Mouse (Mus musculus): ENCODE results near the gene Mfsd4a.

The Mfsd4a gene

DNA sequence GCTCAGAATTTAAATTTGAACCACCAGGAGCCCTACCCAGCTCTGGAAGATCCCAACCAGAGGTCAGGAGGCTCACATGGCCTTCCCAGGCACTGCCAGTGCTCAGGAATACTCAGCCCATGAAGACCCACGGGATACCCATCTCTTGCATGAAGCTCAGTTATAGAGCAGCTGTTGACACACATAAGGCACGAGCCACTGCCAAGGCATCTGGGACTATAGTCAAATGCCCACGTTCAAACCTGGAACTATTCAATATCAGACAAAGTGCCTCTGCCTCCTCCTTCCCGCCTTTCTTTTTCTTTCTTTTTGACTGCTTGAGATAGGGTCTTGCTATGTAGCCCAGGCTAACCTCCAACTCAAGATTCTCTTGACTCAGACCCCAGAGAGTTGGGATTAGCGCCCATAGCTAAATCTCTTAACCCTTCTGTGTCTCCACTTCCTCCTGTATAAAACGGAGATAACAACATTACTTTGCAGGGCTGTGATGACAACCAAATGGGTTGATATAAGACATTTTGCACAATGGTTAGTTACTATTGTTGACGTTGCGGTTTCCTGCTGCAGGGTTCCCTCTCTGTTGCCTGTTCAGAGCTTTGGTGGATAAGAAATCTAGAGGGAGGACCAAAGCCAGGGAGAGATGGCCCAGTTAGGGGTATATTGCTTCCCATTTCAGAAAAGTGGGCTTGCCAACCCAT lies 2.2 kb downstream of the Mfsd4a start:
- DNase-seq (ENCODE audit: low spot score) = no peak

DNA sequence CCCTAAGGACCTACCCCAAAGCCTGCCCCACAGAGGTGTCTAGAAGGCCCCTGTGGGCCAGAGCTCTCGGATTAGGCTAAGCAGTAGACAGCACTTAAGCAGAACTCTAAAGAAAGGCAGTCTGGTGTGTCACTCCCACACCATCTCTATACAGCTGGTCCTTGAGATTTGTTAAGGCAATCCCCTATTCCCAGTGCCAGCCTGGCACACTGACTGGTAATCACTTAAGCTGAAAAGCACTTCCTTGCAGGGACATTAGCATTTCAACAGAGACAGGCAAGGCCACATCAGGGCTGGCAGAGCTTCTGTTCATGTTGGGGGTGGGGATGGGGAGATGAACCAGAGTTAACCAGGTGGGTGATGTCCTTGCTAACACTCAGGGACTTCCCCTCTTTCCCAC lies 2.9 kb downstream of the Mfsd4a start:
- DNase-seq (ENCODE audit: low spot score) = no peak

DNA sequence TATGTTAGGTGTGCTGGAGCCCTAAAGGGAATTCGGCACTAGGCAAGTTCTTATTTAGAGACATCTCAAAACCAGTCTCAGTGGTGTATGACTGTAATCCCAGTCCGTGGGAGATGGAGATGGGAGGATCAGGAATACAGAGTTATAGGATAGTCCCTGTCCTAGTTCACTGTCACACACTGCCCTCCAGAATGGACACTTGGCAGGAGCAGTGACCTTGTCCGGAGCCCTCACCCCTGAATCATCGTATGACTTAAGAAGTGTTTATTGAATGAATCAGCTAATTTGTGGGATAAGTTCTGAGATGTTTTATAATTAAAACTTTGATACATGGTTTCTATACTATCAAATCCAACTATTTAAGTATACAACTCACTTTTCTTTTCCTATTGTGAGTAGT lies 4.8 kb downstream of the Mfsd4a start:
- no peak for DNase-seq (ENCODE audit: low spot score)

DNA sequence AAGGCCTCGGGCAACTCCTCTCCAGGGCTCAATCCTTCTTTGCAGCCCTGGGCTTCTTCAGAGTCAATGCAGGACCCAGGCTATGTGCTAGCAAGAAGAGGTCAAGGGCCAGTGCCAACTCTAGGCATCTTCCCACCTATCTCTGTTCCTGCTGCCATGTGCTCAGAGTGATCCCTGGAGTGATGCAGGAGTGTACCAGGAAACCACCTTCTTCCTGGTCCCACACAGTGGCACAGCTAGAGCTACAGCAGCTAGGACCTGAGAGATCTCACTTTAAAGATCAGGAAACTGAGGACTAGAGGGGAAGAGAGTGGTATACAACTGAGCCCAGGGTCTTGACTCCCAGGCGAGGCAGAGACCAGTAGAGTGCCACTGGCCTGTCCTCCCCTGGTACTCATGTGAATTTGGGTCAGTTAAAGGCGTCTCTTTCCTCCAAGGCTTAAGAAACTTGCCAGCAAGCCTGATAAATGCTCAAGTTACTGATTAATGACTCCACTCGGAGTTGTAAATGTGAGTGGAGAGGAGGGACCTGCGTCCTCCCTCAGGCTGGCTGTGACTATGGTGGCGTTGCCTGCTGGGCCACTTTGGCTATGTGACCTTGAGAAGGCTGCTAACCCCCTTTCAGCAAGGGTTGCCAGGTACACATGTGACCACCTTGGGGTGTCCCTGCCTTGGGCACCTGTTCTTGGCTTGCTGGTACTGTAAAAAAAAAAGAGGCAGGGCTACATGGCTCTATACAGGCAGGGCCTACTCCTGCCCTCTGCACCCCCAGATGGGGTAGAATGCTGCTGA lies 5.9 kb downstream of the Mfsd4a start:
- DNase-seq (ENCODE audit: low spot score) = no peak

DNA sequence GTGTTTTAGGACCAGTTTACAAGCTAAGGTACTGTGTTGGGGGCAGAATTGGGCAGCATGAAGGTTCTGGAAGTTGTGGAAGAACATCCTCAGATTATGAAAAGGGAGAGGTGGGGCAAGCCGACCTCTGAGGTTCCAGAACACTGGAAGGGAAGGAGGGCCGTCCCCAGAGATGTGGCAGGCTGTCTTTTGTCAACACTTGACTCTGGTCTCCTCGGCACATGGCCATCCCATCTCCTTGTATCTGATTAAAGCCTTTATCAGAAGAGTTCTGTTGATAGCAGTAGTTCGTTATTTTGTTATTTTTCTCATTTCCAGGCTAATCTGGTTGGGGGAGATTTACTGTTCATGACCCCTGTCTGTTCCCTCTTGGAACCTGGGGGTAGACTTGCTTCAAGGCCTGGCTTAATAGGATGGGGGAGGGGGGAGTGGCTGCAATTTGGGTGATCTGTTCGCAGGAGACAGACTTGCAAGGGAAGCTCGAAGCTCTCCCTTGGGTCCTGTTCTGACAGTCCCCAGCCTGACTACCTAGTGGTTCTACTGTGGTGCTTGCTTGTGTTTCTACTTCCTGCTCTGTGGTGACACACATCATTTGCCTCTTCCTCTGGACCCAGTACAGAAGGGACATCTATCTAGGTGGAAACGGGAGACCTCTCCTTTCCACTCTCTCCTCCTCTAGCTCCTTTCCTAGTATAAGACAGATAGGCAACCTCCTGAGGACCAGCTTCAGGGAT lies 7.7 kb downstream of the Mfsd4a start:
- DNase-seq (ENCODE audit: low spot score) = no peak

DNA sequence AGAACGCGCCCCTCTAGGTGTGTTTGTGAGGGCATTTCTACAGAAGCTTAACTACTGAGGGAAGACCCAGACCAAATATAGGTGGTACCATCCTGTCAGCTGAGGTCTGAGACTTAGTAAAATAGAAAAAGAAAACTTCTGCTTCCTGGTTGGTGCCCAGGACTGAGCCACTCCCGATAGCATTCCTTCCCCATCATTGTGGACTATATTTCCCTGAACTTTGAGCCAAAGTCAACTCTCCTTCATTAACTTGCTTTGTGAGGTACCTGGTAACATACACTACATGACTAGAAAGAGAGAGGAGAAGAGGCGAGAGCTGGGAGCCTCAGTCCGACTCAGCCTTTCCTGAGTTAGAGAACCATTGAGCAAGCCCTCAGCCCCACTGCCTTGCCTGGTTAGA lies 9.3 kb downstream of the Mfsd4a start:
- no peak for DNase-seq (ENCODE audit: low spot score)

DNA sequence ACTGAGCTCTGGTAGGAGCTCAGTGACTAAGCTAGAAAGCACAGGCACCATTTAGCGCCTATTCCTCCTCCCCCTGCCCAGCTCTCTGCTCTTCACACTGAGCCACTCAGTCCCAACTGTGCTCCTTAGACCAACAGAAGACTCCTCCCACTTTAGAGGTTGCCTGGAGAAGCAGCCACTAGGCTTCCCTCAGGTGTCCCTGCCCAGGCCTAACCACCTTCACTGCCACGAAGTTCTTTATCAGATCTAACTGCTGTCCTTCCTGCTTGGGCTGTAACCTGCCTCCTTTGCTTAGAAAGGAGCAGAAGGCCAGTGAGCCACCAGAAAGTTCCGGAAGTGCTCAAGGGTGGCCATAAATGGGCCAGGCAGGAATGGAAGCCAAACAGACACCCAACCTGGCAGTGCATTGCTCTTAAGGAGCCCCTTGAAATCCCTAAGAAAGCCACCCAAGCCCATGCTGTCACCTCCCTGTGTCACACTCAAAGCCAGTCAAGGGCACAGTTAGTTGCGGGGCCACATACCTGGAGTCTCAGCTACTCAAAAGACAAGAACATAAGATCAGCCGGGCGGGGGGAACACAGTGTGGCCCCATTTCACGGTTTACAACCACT lies 12.7 kb downstream of the Mfsd4a start:
- DNase-seq (ENCODE audit: low spot score) = no peak

DNA sequence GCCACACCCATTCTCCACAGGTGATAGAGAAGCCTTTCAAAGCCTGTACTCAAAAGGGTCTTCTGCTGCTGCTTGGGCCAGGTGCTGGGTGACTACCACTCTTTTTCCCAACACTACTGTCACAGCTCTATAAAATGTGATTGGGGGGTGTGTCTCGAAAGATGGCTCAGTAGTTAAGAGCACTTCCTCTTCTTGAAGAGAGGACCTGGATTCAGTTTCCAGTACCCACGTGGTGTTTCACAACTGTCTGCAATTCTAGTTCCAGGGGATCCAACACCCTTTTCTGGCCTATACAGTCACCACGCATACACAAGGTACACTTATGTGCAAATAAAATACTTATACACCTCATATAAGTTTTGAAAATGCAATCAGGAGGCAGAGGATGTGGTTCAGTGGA lies 13.5 kb downstream of the Mfsd4a start:
- no peak for DNase-seq (ENCODE audit: low spot score)

DNA sequence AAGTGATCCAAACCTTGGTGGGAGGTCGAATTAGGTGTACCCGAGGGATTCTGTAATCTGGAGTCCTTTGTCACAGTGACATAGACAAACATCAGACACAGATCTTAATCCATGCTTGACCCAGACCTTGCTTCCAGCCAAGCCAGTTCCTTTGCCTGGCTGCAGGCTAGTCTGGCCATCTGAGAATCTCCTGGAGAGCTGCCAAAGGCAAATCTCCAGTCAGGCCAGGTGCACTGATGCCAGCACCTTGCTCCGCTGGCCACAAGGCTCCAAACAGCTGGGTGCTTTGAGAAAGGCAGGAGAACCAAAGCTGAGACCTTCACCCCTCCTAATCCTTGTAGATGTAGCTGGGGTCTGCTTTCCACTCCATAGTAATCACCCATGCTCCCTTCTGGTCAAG lies 16.1 kb downstream of the Mfsd4a start:
- DNase-seq (ENCODE audit: low spot score) = peak; percentile 58

DNA sequence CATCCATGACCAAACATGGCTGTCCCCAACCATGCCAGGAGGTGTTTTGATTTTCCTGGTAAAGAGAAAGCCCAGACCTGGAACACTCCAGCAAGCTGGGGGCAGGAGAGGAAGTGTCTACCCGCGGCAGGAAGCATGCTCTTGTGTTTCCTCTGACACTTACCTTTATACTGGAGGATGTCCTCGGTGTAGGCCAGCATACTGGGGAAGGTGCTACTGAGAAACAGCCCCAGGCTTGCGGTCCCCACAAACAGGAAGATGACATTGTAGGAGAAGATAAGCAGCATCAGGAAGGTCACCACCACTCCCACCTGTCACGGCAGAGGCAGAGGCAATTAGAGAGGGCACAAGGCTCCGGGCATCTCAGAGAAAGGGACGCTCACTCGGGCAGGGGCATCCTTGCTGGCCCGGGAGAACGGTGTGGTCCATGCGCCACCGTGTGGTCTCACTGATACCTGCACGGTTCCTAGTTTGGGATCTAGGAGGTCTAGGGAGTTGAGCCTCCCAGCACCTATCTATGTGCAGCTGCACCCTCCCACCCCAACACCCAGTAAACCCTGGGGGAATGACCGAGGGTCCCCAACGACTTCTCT lies 21.6 kb downstream of the Mfsd4a start:
- DNase-seq (ENCODE audit: low spot score) = peak; percentile 66

DNA sequence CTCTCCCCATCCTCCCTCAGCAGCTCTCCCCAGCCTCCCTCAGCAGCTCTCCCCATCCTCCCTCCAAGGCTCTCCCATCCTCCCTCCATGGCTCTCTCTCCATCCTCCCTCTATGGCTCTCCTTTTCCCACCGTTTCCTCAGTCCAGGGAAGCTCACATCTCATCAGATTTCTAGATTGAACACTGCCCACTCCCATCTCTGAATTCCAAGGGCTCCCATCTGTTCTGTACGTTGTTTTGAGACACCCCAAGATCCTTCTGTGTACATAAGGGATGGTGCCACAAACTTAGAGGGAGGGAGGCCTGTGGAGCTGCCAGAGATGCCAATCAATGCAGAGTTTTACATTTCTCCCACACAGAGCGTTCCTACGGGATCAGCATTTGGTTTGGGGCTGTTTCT lies 24.1 kb downstream of the Mfsd4a start:
- no peak for DNase-seq (ENCODE audit: low spot score)

DNA sequence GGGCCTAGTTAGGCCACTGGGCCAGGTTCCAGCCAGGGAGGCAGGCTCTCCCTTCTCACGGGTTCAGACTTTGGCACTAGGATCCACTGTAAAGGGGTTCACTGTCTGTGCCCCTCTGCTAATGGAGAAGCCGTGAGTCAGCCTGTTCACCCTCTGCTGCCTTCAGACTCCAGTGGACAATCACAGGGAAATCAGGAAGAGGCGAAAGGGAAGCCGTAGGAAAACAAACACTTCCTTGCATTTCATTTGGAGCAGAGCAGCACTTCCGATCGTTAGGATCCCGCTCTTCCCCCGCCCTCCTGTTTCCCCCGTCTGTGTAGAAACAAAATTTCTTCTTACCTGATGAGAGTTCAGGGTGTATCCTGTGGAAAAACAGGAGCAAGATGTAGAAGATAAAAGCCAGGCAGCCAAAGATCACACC lies 27.7 kb downstream of the Mfsd4a start:
- DNase-seq (ENCODE audit: low spot score) = no peak

DNA sequence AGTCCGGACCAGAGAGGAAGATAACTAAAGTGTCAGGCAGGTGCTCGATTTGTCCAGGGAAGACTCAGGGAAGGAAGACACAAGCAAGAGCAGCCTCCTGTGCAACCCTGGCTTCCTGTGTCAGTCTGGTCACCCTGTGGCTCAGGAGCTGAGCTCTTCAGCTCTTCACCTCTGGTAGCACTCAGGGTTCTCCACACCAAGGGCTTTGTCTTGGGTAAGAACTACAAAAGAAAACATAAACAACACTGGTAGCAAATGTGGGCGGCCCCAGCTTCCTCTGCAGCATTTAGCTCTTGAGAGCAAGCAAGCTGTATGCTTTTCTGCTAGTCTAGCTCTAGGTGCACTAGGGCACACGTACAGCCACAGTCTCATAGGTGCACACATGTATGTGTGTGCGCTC lies 29.1 kb downstream of the Mfsd4a start:
- DNase-seq (ENCODE audit: low spot score) = no peak

DNA sequence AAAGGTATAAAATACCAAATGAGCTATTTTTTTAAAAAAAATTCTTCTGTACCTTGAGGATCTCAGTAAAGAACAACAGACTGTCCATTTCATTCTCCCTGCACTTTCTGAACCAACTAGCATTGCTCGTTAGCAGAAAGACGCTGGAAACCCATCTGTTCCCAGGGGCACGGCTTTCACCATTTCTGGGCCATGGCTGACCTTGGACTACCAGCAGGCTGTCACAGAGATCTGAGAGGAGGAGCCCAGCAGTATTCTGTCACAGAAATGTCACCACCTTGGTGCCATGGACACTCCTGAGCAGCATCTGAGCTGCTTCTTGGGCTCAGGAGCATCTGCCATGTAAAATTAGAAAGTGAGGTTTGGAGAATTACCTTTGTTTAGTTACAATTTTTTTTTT lies 30.1 kb downstream of the Mfsd4a start:
- no peak for DNase-seq (ENCODE audit: low spot score)

DNA sequence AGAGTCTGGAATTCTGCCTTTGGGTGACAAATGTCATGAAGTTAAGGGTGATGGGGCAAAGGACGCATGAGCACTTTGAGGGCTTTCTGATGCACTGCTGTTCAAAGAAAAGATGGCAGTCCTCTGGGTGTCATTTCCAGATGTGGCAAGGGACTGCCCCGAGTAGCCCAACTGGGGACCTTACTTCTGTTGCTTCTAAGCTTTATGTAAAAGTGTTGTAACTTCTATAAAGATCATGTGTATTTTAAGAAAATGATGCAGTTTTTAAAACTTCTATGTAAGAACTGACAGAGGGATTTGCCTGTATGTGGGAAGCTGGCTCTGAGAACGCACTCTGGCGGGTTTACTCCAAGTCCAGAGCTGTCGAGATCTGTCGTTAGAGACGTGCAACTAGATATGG lies 35.7 kb downstream of the Mfsd4a start:
- DNase-seq (ENCODE audit: low spot score) = no peak

DNA sequence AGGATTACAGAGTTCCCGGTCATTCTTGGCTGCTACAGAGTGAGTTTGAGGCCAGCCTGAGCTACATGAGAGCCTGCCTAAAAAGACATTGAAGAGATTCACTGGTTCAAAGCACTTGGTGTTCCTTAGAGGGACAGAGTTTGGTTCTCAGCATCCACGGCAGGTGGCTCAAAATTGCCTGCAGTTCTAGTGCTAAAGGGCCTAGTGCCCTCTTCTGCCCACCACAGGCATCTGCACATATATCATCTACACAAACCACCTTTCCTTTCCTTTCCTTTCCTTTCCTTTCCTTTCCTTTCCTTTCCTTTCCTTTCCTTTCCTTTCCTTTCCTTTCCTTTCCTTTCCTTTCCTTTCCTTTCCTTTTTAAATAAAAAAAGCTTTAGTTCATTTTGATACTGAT lies 37.3 kb downstream of the Mfsd4a start:
- DNase-seq (ENCODE audit: low spot score) = no peak

DNA sequence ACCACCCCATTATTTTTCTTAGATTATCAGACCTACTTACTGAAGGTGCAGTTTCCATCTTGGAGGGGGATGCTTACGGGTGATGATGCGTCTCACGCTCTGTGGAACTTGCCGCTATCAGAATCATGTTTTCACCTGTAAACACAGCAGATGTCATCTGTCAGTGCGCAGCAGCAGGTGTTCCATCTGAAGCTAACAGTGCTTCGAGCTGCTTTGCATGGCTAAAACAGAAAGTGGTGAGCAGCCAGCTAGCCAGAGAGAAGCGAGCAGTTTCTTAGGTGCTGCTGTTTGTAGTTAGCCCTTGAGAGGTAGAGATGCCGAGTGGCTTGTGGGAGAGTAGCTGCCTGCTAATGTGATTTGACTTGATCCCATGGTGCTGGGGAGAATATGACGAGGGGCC lies 39.4 kb downstream of the Mfsd4a start:
- no peak for DNase-seq (ENCODE audit: low spot score)

DNA sequence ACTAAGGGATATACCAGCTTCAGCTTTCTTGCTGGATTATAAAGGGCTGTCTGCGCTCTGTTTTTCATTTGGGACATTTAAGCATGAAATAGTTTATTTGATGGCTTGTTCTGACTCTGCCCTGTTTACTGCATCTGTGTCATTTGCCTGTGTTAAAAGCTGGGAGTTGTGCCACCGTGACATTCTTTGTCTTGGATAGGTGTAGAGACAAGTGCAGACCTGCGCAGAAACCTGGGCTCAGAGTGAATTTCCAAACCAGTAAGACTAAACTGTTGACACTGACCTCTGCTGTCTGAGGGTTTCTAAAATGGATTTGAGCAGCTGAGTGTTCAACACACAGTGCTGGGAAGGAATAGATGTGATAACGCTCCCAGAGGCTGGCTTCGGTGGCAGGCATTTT lies 39.9 kb downstream of the Mfsd4a start:
- DNase-seq (ENCODE audit: low spot score) = peak; percentile 50

DNA sequence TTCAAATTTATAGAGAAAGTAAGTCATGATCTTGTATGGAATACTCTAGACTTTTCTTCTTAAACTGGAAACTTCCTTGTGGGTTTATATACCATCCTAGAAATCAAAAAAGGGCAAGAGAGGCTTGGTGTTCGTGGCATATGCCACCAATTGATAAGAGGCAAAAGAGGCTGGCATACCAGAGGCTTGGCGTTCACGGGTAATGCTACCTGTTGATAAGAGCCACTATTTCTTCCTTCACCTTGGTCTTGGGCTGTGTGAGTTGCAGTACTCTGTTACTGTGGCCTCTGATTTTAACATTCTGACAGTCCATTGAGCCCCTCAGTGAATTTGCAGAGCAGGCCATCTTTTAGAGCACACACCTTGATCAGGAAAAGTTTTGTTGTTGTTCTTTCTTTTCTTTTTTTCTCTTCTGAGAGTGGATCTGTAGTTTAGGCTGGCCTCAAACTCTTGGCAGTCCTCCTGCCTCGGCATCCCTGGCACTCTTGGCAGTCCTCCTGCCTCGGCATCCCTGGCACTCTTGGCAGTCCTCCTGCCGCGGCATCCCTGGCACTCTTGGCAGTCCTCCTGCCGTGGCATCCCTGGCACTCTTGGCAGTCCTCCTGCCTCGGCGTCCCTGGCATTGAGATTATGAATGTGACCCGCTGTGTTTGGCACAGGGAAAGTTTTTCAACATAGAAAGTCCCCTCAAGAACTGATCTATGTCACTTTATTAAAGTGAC lies 40.8 kb downstream of the Mfsd4a start:
- DNase-seq (ENCODE audit: low spot score) = no peak

DNA sequence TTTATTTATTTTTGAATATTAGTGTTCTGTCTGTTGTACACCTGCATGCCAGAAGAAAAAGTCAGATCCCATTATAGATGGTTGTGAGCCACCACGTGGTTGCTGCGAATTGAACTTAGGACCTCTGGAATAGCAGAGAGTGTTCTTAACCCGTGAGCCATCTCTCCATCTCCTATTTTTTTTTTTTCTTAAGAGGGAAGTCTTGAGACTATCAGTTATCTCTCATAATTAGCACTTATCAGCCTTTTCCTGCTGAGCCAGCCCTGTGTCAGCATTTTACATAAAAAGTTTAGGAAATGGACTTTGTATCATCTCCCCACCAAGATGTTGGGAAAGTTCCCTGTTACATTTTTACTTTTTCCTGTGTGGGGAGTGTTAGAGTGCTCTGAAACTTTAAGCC lies 45.8 kb downstream of the Mfsd4a start:
- DNase-seq (ENCODE audit: low spot score) = no peak

DNA sequence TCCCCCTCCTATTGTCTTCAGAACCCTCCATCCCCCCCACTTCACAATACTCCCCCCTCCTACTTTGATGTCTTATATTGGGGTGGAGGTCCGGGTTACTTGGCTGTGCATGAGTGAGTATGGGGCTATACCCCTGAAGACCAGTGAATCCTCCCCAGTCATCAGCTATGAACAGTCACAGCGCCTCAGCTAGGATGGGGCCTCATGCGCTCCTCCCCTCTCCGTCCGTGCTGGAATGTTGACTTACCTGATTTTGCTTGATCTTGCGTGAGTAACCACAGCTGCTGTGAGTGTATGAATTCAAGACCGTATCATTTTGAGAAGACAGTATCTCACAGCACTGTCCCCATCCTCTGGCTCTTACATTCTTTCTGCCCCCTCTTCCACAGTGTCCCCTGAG lies 48.0 kb downstream of the Mfsd4a start:
- DNase-seq (ENCODE audit: low spot score) = no peak

DNA sequence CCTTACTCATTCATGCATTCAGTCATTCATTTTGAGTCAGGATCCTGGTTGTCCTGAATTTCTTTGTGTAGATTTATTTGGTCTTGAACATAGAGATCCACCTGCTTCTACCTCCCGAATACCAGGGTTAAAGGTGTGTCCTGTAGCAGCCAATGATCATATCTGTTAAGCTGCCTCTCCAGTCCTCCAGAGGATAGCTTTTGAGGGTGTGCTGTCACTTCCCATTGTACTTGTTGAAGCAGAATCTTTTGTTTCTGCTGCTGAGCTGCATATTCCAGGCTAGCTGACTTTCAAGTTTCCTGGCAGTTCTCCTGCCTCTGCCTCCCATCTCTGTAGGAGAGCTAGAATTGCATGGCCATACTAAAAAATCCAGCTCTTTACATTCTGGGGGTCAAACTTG lies 51.2 kb downstream of the Mfsd4a start:
- DNase-seq (ENCODE audit: low spot score) = no peak

All from urinary bladder, postnatal 14 days (tissue).